ENCODE assay signal across 10 mouse cellular contexts in genomic region chr4:82945572-82946275, GRCm38 (mm10).
DNase-seq lines count a peak whose midpoint lies in the region; ATAC-seq lines count a peak whose summit lies in the region.
"Had no signal": no experiment of that assay in that cellular context is flagged by ENCODE, and none has a peak within 500 bp of the region (broad histone marks: within the 10 kb centered on the region; RNA-seq: fewer than 3 reads in every experiment).

No protein-coding gene starts in this region.

- H3K27me3 ChIP-seq in embryonic facial prominence, embryonic 15.5 days, result no peaks in the 10 kb centered on the region
- H3K27me3 ChIP-seq in midbrain, embryonic 12.5 days, result no peaks in the 10 kb centered on the region

- peak; percentile 9 for DNase-seq in MN1 (ENCODE audit: low spot score)
- peak; percentile 91 for DNase-seq in brain, adult 2 months (ENCODE audit: low read depth, low spot score)
- no peak for DNase-seq in c-Kit-positive CD71-positive TER-119-positive erythroid progenitor cells, embryonic 14.5 days (ENCODE audit: low spot score)
- DNase-seq in right cerebral cortex, adult 18-20 months, result no peak
- no peak for DNase-seq in spleen, adult 12 weeks (ENCODE audit: low spot score)
- DNase-seq: lung, adult 2 months; thymus, postnatal 36 days had no signal

- H3K4me2 ChIP-seq in embryonic facial prominence, embryonic 15.5 days (replicated peaks), result no peak overlapping the region
- no peak overlapping the region for H3K4me2 ChIP-seq in midbrain, embryonic 12.5 days (replicated peaks)

- H3K36me3 ChIP-seq in embryonic facial prominence, embryonic 15.5 days, result peaks cover 8% of the 10 kb centered on the region; the same call in 1 of the 2 replicates
- no peaks in the 10 kb centered on the region for H3K36me3 ChIP-seq in midbrain, embryonic 12.5 days
- H3K36me3 ChIP-seq: G1E had no signal

- H3K4me3 ChIP-seq in embryonic facial prominence, embryonic 15.5 days (replicated peaks), result no peak overlapping the region
- H3K4me3 ChIP-seq in midbrain, embryonic 12.5 days, result no peak overlapping the region

- no peaks in the 10 kb centered on the region for H3K9me3 ChIP-seq in embryonic facial prominence, embryonic 15.5 days (replicated peaks)
- no peaks in the 10 kb centered on the region for H3K9me3 ChIP-seq in midbrain, embryonic 12.5 days

- no peak for ATAC-seq in embryonic facial prominence, embryonic 15.5 days (ENCODE audit: insufficient number of reproducible peaks, low FRiP score, low TSS enrichment, low read depth)
- ATAC-seq in midbrain, embryonic 12.5 days (ENCODE audit: low FRiP score, low read depth), result peak; percentile 57; the same call in 1 of the 2 replicates

- no peaks in the 10 kb centered on the region for H3K4me1 ChIP-seq in embryonic facial prominence, embryonic 15.5 days
- H3K4me1 ChIP-seq in midbrain, embryonic 12.5 days, result no peaks in the 10 kb centered on the region; the same call in 1 of the 2 replicates

- 0 out of 2 replicates have a peak overlapping the region, but pooled peaks have one; percentile 29 for H3K27ac ChIP-seq in embryonic facial prominence, embryonic 15.5 days (replicated peaks)
- peak overlapping the region; percentile 30 for H3K27ac ChIP-seq in midbrain, embryonic 12.5 days (replicated peaks)

- WGBS in embryonic facial prominence, embryonic 15.5 days, result 85% methylated on average over 9 of the region's 9 CpGs
- 76% methylated on average over 9 of the region's 9 CpGs for WGBS in midbrain, embryonic 12.5 days

- no peak overlapping the region for H3K9ac ChIP-seq in embryonic facial prominence, embryonic 15.5 days
- no peak overlapping the region for H3K9ac ChIP-seq in midbrain, embryonic 12.5 days (replicated peaks)

Comparison
In these comparisons a context has a peak if more than half of its experiments do, and no peak if none do; other contexts are left out.
1. DNase-seq: peak in MN1 (single experiment) and brain, adult 2 months (single experiment); none in c-Kit-positive CD71-positive TER-119-positive erythroid progenitor cells, embryonic 14.5 days (single experiment), right cerebral cortex, adult 18-20 months (single experiment) and spleen, adult 12 weeks (single experiment).